Comparison of ENCODE assay signal across 15 mouse cellular contexts in the genomic region with DNA sequence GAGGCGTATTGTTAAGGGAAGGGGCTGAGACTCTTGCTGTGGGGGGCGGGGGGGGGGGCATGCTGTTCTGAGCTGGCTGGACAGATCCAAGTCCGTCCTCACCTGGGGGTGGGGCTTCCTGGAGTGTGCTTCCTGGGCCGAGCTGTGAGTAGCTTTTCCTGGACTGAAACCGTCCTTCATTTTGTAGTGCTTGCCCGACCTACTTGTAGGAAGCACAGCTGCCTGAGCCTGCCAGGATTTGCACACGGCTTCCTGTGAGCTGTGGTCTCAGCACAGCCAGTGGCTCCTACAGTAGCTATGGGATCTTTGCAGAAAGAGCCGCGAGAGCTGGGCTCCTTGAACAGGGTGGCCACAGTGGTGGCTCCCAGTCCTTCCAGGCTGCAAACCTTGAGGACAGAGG. TPM values are rescaled to one million over a fixed set of nuclear protein-coding genes. Genes with fewer than 3 reads are reported as not detected.
DNase-seq lines count a peak whose midpoint lies in the region; ATAC-seq and TF ChIP-seq lines count a peak whose summit lies in the region.
"Had no signal": no experiment of that assay in that cellular context is flagged by ENCODE, and none has a peak within 500 bp of the region (broad histone marks: within the 10 kb centered on the region; RNA-seq: fewer than 3 reads in every experiment).

No protein-coding gene starts in this region.

- H3K36me3 ChIP-seq in heart, postnatal 0 days (replicated peaks; ENCODE audit: control insufficient read depth, insufficient read depth, low read length): peaks cover 45% of the 10 kb centered on the region
- peaks cover 50% of the 10 kb centered on the region for H3K36me3 ChIP-seq in hindbrain, embryonic 13.5 days

- no peak overlapping the region for H3K4me2 ChIP-seq in heart, postnatal 0 days (ENCODE audit: low read depth, low read length)
- H3K4me2 ChIP-seq in hindbrain, embryonic 13.5 days: no peak overlapping the region
- H3K4me2 ChIP-seq: embryonic facial prominence, embryonic 13.5 days; forebrain, embryonic 13.5 days had no signal

- peak overlapping the region; percentile 36; the same call in 1 of the 2 replicates for H3K27ac ChIP-seq in cortical plate, adult 2 months (ENCODE audit: insufficient read depth, low read length)
- H3K27ac ChIP-seq in heart, postnatal 0 days (ENCODE audit: low read depth): peak overlapping the region; percentile 52
- no peak overlapping the region for H3K27ac ChIP-seq in hindbrain, embryonic 13.5 days
- H3K27ac ChIP-seq: embryonic facial prominence, embryonic 13.5 days; forebrain, embryonic 13.5 days; liver, embryonic 14.5 days had no signal

- peaks cover 12% of the 10 kb centered on the region for H3K4me1 ChIP-seq in cortical plate, adult 2 months (ENCODE audit: control insufficient read depth, insufficient read depth, low read length)
- peaks cover 13% of the 10 kb centered on the region for H3K4me1 ChIP-seq in heart, postnatal 0 days (ENCODE audit: control insufficient read depth, insufficient read depth)
- H3K4me1 ChIP-seq in hindbrain, embryonic 13.5 days (replicated peaks): peaks cover 33% of the 10 kb centered on the region

- 63% methylated on average over 9 of the region's 9 CpGs for WGBS in heart, postnatal 0 days
- 78% methylated on average over 9 of the region's 9 CpGs for WGBS in hindbrain, embryonic 13.5 days

- ATAC-seq in heart, postnatal 0 days (ENCODE audit: insufficient read depth, low read depth): no peak
- ATAC-seq in hindbrain, embryonic 13.5 days (ENCODE audit: low FRiP score): no peak
- ATAC-seq: forebrain, embryonic 13.5 days had no signal

- TF ChIP-seq EP300 in heart, postnatal 0 days (IDR thresholded peaks at IDR 0.05; ENCODE audit: low read depth): no peak

- DNase-seq in heart, adult 8-10 months (ENCODE audit: low spot score): peak; percentile 67
- DNase-seq in heart, postnatal 36 days: no peak
- DNase-seq in heart, postnatal 0 days (ENCODE audit: low spot score): peak; percentile 32
- DNase-seq in kidney, postnatal 36 days: peak; percentile 77 to 81
- no peak for DNase-seq in frontal cortex, postnatal 25 days (ENCODE audit: low spot score in 2 of 2)
- DNase-seq: cerebellum, adult 9-11 months had no signal

- intact Hi-C loops in heart, postnatal 36 days (cut with DNase I): loop anchor here (5.0 kb wide), 1 partner anchor 477 kb away; a partner anchor contains a TSS

- no peak for TF ChIP-seq POLR2A in cortical plate, adult 2 months (IDR thresholded peaks at IDR 0.05; ENCODE audit: extremely low read depth, insufficient read depth, low read length)

- H3K27me3 ChIP-seq in heart, postnatal 0 days (ENCODE audit: control insufficient read depth, insufficient read depth, low read length): no peaks in the 10 kb centered on the region
- no peaks in the 10 kb centered on the region for H3K27me3 ChIP-seq in hindbrain, embryonic 13.5 days
- H3K27me3 ChIP-seq: embryonic facial prominence, embryonic 13.5 days; forebrain, embryonic 13.5 days; megakaryocyte, embryonic 14.5 days had no signal

- no peak for TF ChIP-seq CTCF in cortical plate, adult 2 months (IDR thresholded peaks at IDR 0.05; ENCODE audit: extremely low read depth, insufficient read depth, low read length)
- TF ChIP-seq CTCF in heart, postnatal 0 days (IDR thresholded peaks at IDR 0.05; ENCODE audit: low read depth): no peak

- H3K4me3 ChIP-seq in cortical plate, adult 2 months (ENCODE audit: insufficient read depth, low read length): no peak overlapping the region
- no peak overlapping the region for H3K4me3 ChIP-seq in heart, postnatal 0 days (ENCODE audit: low read depth, low read length)
- no peak overlapping the region for H3K4me3 ChIP-seq in hindbrain, embryonic 13.5 days
- H3K4me3 ChIP-seq: forebrain, embryonic 13.5 days; megakaryocyte, embryonic 14.5 days had no signal

- no peak overlapping the region for H3K9ac ChIP-seq in heart, postnatal 0 days (replicated peaks; ENCODE audit: low read depth, low read length)
- H3K9ac ChIP-seq in hindbrain, embryonic 13.5 days: no peak overlapping the region
- H3K9ac ChIP-seq: forebrain, embryonic 13.5 days; liver, embryonic 14.5 days had no signal

- no peaks in the 10 kb centered on the region for H3K9me3 ChIP-seq in heart, postnatal 0 days (replicated peaks; ENCODE audit: control insufficient read depth, low read length)
- H3K9me3 ChIP-seq in hindbrain, embryonic 13.5 days: no peaks in the 10 kb centered on the region
- H3K9me3 ChIP-seq: embryonic facial prominence, embryonic 13.5 days; forebrain, embryonic 13.5 days; megakaryocyte, embryonic 14.5 days had no signal

RNA-seq across cellular contexts. Expression of a gene that starts 3.8 kb away (rescaled TPM):
- total RNA-seq in heart, adult 8-10 months (2022): 100 to 1,000 TPM; 264 to 289 (median 284) TPM
- 100 to 1,000 TPM; 266 to 268 TPM for total RNA-seq in heart, postnatal 36 days (2021)
- polyA plus RNA-seq in cortical plate, adult 2 months (2012; rRNA removed): 123 and 130 TPM in 2 replicates
- total RNA-seq in heart, postnatal 0 days (2014; rRNA removed; ENCODE audit: low replicate concordance): 186 and 191 TPM in 2 replicates
- polyA plus RNA-seq in heart, postnatal 0 days (2015; fragmentation: Nextera tagmentation; extraction: Ambion mirVana): 313 and 342 TPM in 2 replicates
- polyA plus RNA-seq in hindbrain, embryonic 13.5 days (2015; fragmentation: Nextera tagmentation; extraction: Ambion mirVana): 372 and 374 TPM in 2 replicates

RNA-seq across cellular contexts. Expression of a gene that starts 15.4 kb away (rescaled TPM):
- 100 to 1,000 TPM in 2 of 4 experiments, 10 to 100 TPM in 2; 93.3 to 137 (median 102) TPM for total RNA-seq in heart, adult 8-10 months (2022)
- 100 to 1,000 TPM; 122 to 133 TPM for total RNA-seq in heart, postnatal 36 days (2021)
- polyA plus RNA-seq in cortical plate, adult 2 months (2012; rRNA removed): 96.6 and 103 TPM in 2 replicates
- 26.7 and 28.9 TPM in 2 replicates for total RNA-seq in heart, postnatal 0 days (2014; rRNA removed; ENCODE audit: low replicate concordance)
- 12.7 and 13.5 TPM in 2 replicates for polyA plus RNA-seq in heart, postnatal 0 days (2015; fragmentation: Nextera tagmentation; extraction: Ambion mirVana)
- 24.4 and 26.8 TPM in 2 replicates for polyA plus RNA-seq in hindbrain, embryonic 13.5 days (2015; fragmentation: Nextera tagmentation; extraction: Ambion mirVana)

RNA-seq across cellular contexts. Expression of a gene that starts 49.9 kb away (rescaled TPM):
- total RNA-seq in heart, adult 8-10 months (2022): not detected
- total RNA-seq in heart, postnatal 36 days (2021): not detected
- polyA plus RNA-seq in cortical plate, adult 2 months (2012; rRNA removed): not detected in 2 replicates
- total RNA-seq in heart, postnatal 0 days (2014; rRNA removed; ENCODE audit: low replicate concordance): not detected in 2 replicates
- not detected in 2 replicates for polyA plus RNA-seq in heart, postnatal 0 days (2015; fragmentation: Nextera tagmentation; extraction: Ambion mirVana)
- not detected in 2 replicates for polyA plus RNA-seq in hindbrain, embryonic 13.5 days (2015; fragmentation: Nextera tagmentation; extraction: Ambion mirVana)
- total RNA-seq: granulocyte monocyte progenitor cell, adult 5-6 weeks had no signal
- polyA plus RNA-seq: brain, embryonic 14.5 days; embryonic facial prominence, embryonic 13.5 days; forebrain, embryonic 13.5 days; liver, embryonic 14.5 days; stomach, embryonic 14.5 days had no signal

RNA-seq across cellular contexts. Expression of a gene that starts 58.7 kb away (rescaled TPM):
- 10 to 100 TPM; 23.7 to 30.9 (median 26.2) TPM for total RNA-seq in heart, adult 8-10 months (2022)
- total RNA-seq in heart, postnatal 36 days (2021): 10 to 100 TPM; 25.3 to 33.1 TPM
- 34.3 and 36.3 TPM in 2 replicates for polyA plus RNA-seq in cortical plate, adult 2 months (2012; rRNA removed)
- total RNA-seq in heart, postnatal 0 days (2014; rRNA removed; ENCODE audit: low replicate concordance): 18.1 and 20.4 TPM in 2 replicates
- 4.8 and 5.6 TPM in 2 replicates for polyA plus RNA-seq in heart, postnatal 0 days (2015; fragmentation: Nextera tagmentation; extraction: Ambion mirVana)
- polyA plus RNA-seq in hindbrain, embryonic 13.5 days (2015; fragmentation: Nextera tagmentation; extraction: Ambion mirVana): 27.5 and 28.3 TPM in 2 replicates
- total RNA-seq: granulocyte monocyte progenitor cell, adult 5-6 weeks had no signal

Comparison
In these comparisons a context has a peak if more than half of its experiments do, and no peak if none do; other contexts are left out.
1. DNase-seq: peak in heart, adult 8-10 months (single experiment), heart, postnatal 0 days (single experiment) and kidney, postnatal 36 days (2 of 2); none in heart, postnatal 36 days (0 of 2) and frontal cortex, postnatal 25 days (0 of 2).